Mouse (Mus musculus) thymus, postnatal 4 days (tissue): ENCODE measurements at regions not wholly inside any gene's neighbourhood (a gene's known extent, or its start where the extent isn't known, plus 50 kb on each side); places are given as distances from the start of the nearest gene placed in this dataset.
A peak's percentile ranks its signal among the peaks of the same experiment; 100 is the strongest.

Experiments
- DNase-seq: peaks from one replicate; pipeline ENCODE4 v3.0.0; 2021

GRCm38 (mm10) chr6:100040459-100040984 lies 246.8 kb downstream of the Rybp start:
- DNase-seq, result no peak

GRCm38 (mm10) chr6:100032701-100033100 lies 254.6 kb downstream of the Rybp start:
- no peak for DNase-seq

- no peak for DNase-seq
Observed at GRCm38 (mm10) chr6:100030522-100030921, 256.8 kb downstream of the Rybp start.

- no peak for DNase-seq
Observed at GRCm38 (mm10) chr6:100030010-100030409, 257.3 kb downstream of the Rybp start.

GRCm38 (mm10) chr6:100027524-100027923 lies 259.8 kb downstream of the Rybp start:
- DNase-seq, result no peak

- DNase-seq, result no peak
Observed at GRCm38 (mm10) chr6:100025531-100025951, 261.7 kb downstream of the Rybp start.

- DNase-seq, result no peak
Observed at GRCm38 (mm10) chr6:100023434-100024095, 263.7 kb downstream of the Rybp start.

GRCm38 (mm10) chr6:100019016-100019415 lies 268.3 kb downstream of the Rybp start:
- DNase-seq, result no peak

GRCm38 (mm10) chr6:100013949-100014348 lies 273.3 kb downstream of the Rybp start:
- DNase-seq, result peak; percentile 22

- DNase-seq, result peak; percentile 55
Observed at GRCm38 (mm10) chr6:100011520-100012062, 275.7 kb downstream of the Rybp start.

- DNase-seq, result no peak
Observed at GRCm38 (mm10) chr6:100010954-100011481, 276.3 kb downstream of the Rybp start.

- no peak for DNase-seq
Observed at GRCm38 (mm10) chr6:99999711-100000365, 273.6 kb upstream of the Prok2 start.

- no peak for DNase-seq
Observed at GRCm38 (mm10) chr6:99995970-99996956, 270.1 kb upstream of the Prok2 start.

- no peak for DNase-seq
Observed at GRCm38 (mm10) chr6:99994026-99994425, 267.8 kb upstream of the Prok2 start.

GRCm38 (mm10) chr6:99991079-99991478 lies 264.9 kb upstream of the Prok2 start:
- no peak for DNase-seq

GRCm38 (mm10) chr6:99990604-99991003 lies 264.4 kb upstream of the Prok2 start:
- no peak for DNase-seq

- no peak for DNase-seq
Observed at GRCm38 (mm10) chr6:99986449-99986848, 260.3 kb upstream of the Prok2 start.

- no peak for DNase-seq
Observed at GRCm38 (mm10) chr6:99985322-99985721, 259.1 kb upstream of the Prok2 start.

- no peak for DNase-seq
Observed at GRCm38 (mm10) chr6:99984856-99985224, 258.6 kb upstream of the Prok2 start.

GRCm38 (mm10) chr6:99984057-99984855 lies 258.1 kb upstream of the Prok2 start:
- DNase-seq, result no peak

- DNase-seq, result no peak
Observed at GRCm38 (mm10) chr6:99979614-99980013, 253.4 kb upstream of the Prok2 start.
